Mouse (Mus musculus): ENCODE results near the gene Ntrk1. TPM values are rescaled to one million over a fixed set of nuclear protein-coding genes. Genes with fewer than 3 reads are reported as not detected.

Ntrk1 gene
- total RNA-seq, 2 experiments from 2014 or later: 0.41 to 0.42 TPM

- DNase-seq (ENCODE audit: low spot score in 2 of 2): no peak
These were observed 5.7 kb downstream of the Ntrk1 start for GRCm38 (mm10) chr3:87789248-87789647.

- no peak for DNase-seq (ENCODE audit: low spot score in 2 of 2)
These were observed 9.2 kb downstream of the Ntrk1 start for GRCm38 (mm10) chr3:87785626-87786214.

DNA sequence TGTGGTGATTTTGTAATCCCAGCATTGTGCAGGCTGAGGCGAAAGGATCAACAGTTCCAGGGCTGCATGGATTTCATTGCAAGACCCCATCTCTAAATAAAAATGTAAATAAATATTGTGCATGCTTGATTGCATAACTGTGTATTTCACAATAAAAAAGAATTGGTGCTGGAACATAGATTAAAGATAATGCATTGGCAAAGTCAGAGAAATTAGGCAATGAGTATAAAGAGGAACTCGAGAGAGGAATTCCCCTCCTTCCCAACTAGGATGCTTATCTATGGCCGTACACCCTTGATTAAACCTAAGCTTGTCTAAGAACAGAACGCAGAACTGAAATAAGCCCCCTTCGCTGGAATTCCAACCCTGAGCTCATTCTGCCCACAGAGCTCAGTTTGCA is 9.8 kb downstream of the Ntrk1 start:
- no peak for DNase-seq (ENCODE audit: low spot score in 2 of 2)

DNA sequence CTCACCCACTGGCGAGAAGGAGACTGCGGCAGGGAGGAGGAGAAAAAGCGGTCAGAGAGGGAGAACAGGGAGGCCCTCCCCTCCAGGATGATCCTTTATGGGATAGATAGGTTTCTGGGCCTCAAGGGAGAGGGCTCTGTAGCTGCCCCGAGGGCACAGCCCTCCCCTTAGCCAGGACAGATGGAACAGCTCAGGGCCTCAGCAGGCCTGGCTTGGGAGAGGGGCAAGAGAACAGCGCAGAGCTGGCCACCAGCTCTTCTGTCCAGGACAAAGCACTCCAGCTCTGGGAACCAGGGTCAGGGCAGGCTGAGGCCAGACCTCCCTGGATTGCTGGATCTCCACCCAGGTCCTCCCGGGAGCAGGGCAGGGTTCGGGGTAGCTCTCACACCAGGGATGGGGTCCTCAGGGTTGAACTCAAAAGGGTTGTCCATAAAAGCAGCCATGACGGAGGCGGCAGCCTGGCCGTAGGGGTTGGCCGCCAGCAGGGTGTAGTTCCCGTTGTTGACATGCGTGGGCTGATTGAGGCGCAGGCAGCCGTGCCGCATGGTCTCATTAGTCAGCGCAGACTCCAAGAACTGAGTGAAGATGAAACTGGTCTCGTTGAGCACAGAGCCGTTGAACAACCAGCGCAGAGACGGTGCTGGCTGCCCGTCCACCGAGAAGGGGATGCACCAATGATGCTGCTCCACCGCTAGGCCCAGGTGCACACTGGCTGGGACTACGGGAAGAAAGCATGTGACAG is 11.5 kb downstream of the Ntrk1 start:
- DNase-seq (ENCODE audit: low spot score in 2 of 2): no peak

DNA sequence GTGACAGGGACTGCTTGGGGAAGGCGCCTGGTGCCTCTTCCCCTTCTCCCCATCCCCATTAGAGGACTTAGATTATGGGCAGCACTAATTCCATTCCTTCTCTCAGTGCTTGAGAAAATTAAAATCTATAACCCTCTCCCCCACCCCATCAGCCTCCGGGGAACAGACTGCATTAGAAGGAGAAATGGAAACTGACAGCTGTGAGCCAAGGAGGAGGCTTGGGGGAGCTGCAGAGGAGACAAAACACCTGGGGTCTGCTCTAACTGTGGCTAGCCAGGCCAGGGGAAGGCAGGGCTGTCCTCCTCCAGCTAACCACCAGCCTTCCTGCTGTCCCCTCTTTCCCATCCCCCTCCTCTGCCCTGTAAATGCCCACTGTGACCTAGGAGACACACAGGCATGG is 15.9 kb downstream of the Ntrk1 start:
- no peak for DNase-seq (ENCODE audit: low spot score in 2 of 2)

GRCm38 (mm10) chr3:87778283-87778682 is 16.7 kb downstream of the Ntrk1 start:
- DNase-seq (ENCODE audit: low spot score in 2 of 2): no peak

GRCm38 (mm10) chr3:87771088-87771487 is 23.9 kb downstream of the Ntrk1 start:
- no peak for DNase-seq (ENCODE audit: low spot score in 2 of 2)

DNA sequence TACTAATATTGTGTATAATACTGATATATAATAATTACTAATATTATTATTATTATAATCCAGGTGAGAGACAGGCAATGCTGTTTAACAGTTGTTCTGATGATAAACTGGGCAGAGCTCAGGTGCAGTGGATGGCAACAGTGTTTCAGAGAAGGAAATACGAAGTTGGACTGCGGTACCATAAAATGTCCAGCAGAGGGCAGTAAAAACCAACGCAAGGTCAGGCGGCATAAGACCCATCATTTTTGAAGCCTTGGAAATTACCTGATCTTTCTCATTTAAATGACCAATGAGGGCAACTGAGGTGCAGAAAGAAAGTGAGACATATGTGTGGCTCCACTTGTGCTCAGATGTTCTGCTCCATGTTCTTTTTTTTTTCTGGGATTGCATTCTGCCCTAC is 24.7 kb downstream of the Ntrk1 start:
- DNase-seq (ENCODE audit: low spot score in 2 of 2): peak; percentile 47 to 63

DNA sequence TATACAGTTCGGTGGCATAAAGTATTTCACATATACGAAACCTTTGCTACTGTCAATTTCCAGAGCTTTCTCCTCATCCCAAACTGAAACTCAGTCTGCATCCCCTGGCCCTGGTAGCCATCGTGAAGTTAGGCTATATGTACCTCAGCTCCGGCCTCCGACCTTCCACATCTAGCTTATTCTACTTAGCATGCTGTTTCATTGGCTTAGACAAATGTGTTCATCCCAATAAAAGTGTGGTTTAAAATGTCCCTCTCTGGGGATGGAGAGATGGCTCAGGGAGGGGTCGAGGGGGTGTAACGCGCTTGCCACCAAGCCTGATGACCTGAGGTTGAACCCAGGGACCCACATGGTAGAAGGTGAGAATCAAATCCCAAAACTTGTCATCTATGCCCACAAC is 25.5 kb downstream of the Ntrk1 start:
- no peak for DNase-seq (ENCODE audit: low spot score in 2 of 2)

DNA sequence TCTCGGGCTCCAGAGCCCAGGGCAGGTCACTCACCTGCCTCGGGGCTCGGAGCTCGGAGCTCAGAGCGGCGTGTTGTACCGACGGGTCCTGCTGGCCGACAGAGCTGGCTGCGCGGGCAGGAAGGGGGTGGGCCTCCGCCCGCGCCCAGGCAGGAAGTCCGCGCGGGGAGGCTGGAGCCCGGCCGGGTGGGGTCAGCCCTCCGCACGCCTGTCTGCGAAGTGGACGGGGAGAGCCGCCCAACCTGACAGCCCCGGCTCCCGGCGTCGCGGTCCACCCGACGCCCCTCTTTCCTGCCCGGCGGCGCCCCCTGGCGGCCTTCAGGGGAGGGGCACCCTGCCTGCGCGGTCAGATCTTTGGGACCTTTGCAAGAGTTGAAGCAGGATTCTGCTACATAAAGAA is 26.1 kb downstream of the Ntrk1 start:
- DNase-seq (ENCODE audit: low spot score in 2 of 2): peak; percentile 69 to 75

GRCm38 (mm10) chr3:87768431-87768830 is 26.5 kb downstream of the Ntrk1 start:
- DNase-seq (ENCODE audit: low spot score in 2 of 2): no peak

DNA sequence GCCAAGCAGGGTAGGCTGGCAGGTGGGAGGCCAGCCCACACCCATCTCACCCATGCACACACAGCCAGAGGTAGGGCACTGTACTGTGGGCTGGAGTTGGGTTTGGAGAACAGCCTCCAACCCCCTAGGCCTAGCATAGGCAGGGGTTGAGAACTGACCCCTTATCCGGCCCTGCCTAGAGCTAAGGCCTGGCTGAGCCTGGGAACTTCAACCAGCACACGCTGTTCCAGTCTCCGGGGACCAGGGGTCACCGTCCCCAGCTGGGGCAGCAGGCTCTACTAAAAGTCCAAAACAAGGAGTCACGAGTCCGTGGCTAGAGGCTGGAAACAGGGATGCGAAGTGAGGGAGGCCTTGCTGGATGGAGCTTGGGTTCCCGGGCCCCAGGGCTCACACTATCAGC is 27.2 kb downstream of the Ntrk1 start:
- no peak for DNase-seq (ENCODE audit: low spot score in 2 of 2)

GRCm38 (mm10) chr3:87766284-87766667 is 28.7 kb downstream of the Ntrk1 start:
- DNase-seq (ENCODE audit: low spot score in 2 of 2): no peak

DNA sequence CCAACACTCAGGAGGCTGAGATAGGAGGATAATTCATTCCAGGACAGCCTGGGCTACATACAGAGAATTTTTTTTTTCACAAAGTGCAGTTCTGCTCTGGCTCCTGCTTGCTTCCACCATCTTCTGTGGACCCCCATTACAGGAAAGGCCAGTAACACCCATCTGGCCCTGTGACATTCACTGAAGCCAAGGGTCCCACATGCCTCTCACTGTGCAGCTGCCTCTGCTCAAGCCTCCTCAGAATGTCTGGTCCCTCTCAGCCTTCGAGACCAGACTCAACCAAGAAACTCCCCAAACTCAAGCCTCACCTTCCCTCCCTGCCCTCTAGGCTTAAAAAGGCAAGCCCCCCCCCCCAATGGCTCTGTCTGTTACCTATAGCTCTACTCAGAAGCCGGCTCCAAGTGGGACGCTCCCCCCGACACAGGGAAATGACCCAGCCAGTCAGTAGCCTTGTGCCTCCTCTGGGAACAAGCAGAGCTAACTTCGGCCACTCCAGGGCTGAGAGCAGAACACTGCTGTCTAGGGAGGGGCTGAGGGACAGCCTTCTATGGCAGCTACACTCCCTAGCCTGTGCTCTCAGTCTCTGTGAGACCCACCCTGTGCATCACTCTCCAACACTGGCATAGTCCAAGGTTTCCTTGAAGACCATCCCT is 29.2 kb downstream of the Ntrk1 start:
- no peak for DNase-seq (ENCODE audit: low spot score in 2 of 2)

DNA sequence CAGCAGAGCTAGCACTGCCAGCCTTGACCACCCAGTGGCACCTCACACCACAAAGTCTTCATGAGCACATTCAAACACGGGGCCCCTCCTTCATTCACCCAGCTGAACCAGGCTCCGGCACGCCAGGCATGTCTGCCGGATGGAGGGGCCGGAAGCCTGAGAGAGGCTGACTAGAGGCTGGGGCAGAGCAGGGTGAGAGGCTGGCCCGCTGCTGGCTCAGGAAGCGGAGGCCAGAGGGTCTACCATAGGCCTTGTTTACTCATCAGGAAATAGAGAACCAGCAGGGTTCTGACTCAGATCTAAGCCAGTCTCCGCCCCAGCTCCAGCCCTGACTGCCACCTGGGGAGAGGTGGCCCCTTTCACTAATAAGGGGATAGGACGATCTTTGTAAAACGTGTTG is 29.9 kb downstream of the Ntrk1 start:
- DNase-seq (ENCODE audit: low spot score in 2 of 2): peak in 1 of 2 experiments; percentile 31

DNA sequence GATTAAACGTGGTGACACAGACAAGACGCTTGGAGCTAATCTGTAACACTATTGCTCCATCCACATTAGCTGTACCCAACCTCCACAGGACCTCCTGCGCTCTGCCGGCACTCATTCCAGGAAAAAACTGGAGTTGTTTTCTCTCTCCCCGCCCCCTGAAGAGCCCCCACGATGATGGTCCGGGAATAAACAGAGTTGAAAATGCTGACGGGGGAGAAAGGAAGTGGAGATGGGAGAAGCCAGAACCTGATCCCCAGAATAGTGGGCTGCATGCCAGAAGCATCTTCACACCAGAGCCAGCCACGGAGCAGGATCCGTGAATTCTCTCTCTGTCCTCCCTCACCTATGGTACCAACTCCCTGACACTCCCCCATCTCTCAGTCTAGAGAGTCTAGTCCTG is 30.5 kb downstream of the Ntrk1 start:
- DNase-seq (ENCODE audit: low spot score in 2 of 2): no peak

GRCm38 (mm10) chr3:87763683-87764289 is 31.2 kb downstream of the Ntrk1 start:
- DNase-seq (ENCODE audit: low spot score in 2 of 2): peak; percentile 73 to 75

DNA sequence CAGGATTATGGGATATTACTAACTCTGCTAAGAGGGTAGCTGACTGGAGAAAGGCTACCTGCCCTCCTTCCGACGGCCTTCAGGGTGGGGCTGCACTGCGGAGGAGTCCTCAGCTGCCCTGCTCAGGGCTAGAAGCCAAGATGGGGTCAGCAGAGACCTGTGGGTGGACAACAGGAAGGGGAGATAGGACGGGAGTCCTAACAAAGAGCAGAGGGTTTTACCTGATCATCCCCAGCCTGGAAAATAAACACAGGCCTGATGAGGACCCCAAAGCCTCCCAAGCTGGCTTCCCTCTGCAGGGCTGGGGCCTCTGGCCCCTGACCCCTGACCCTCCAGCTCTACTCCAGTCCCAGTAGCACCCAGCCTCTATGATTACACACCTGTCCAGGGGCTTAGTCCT is 31.8 kb downstream of the Ntrk1 start:
- DNase-seq (ENCODE audit: low spot score in 2 of 2): no peak

DNA sequence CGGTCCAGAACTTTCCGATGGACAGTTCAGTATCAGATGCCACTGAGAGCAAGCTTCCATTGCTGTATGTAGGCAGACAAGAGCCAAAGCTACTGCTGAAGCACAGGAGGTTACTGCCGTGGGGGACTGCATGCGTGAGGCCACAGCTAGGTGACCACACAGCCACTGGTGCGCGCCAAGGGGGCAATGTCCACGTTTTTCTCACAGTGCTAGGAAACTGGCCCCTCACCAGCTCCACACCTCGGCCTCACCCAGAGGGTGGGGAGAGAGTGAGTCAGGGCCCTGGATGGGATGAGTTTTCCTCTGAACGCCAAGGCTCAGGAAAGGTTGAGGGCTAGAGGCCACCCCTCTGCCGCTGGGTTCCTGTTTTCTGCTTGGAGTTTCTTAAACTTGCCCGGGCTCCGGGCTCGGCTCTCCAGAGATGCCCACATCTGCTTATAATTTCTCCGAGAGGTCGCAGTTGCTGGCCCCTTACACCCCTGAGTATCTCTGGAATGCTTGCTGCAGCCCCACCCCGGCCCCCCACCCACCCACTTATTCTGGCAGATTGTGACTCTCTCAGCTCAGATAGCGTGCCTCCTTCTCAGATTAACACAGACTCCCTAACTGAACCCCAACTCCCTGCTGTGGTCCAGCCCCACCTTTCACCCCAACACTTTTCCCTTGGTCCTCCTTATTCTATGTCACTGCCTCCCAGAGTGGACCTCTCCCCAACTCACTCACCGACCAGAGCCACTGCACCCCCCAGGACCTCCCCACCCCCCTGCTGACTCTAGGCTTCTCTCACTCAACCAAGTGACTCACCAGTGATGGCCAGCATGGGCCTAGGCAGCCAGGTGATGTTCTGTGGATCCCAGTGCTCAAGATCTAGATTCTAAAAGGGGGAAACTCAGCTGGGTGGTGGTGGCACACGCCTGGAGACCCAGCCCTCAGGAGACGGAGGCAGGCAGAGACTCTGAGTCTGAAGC is 33.3 kb downstream of the Ntrk1 start:
- no peak for DNase-seq (ENCODE audit: low spot score in 2 of 2)

DNA sequence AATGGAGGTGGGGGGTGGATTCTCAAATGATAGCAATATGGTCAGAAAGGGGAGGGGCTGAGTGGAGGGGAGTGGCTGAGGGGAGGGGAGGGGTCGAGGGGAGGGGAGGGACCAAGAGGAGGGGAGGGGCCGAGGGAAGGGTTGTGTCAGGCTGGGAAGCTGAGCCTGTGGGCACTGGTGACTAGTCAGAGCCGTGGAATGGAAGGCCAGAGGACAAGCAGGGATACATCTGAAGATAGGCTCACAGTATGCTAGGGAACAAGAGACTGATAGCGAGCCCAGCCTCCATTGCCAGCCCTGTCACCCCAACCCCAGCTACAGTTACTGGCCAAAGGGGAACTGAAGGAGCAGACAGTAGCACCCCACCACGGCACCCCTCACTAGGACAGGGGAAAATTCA is 36.3 kb downstream of the Ntrk1 start:
- no peak for DNase-seq (ENCODE audit: low spot score in 2 of 2)

DNA sequence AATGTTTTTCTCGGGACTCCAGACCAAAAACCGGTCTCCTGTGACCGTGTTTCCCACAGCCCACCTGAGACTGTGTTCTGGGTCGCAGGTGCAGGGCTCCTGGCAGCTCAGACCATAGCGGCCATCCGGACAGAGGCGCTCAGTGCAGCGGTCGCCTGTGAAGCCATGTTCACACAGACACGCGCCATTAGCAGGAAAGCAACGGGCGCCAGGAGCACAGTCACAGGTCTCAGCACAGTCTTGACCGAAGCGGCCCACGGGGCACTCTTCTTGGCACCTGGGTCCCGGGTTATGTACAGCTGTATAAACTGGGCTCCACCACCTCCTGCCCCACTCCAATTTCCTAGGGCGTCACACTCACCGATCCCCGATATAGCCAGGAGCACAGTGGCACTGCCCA is 38.5 kb downstream of the Ntrk1 start:
- DNase-seq (ENCODE audit: low spot score in 2 of 2): no peak
